Mouse (Mus musculus) lung, adult 2 months (tissue): ENCODE measurements around the gene Ugt1a9. TPM values are rescaled to one million over a fixed set of nuclear protein-coding genes. Genes with fewer than 3 reads are reported as not detected.
A peak's percentile ranks its signal among the peaks of the same experiment; 100 is the strongest.
"Not testable (repeated sequence)": the region's sequence is repeated elsewhere in the genome, so short reads cannot be mapped to it uniquely, and the experiment has no call there.

Source experiments
- DNase-seq: peaks from one replicate; pipeline ENCODE4 v3.0.0; 2022
- H3K4me1 ChIP-seq: fragments of 200-500 bp; 2 replicates; pipeline ENCODE4 v1.6.1; 2011; ENCODE audit warnings: low read length; ENCODE audit not compliant: control insufficient read depth, insufficient read depth
- H3K4me3 ChIP-seq: fragments of 200-500 bp; replicated peaks from 2 replicates; pipeline ENCODE3; 2011; ENCODE audit warnings: low read depth, mild to moderate bottlenecking, control low read depth, low read length; ENCODE audit errors: extremely low read depth
- CTCF ChIP-seq: fragments of 200-500 bp; IDR thresholded peaks from 2 replicates; pipeline ENCODE4 v1.5.1; 2011; ENCODE audit warnings: mild to moderate bottlenecking, low read length, control low read depth; ENCODE audit not compliant: insufficient read depth
- POLR2A ChIP-seq: fragments of 200-500 bp; IDR thresholded peaks from 2 replicates; pipeline ENCODE4 v1.6.1; 2011; ENCODE audit warnings: low read depth, mild to moderate bottlenecking, control low read depth, low read length, borderline replicate concordance; ENCODE audit errors: extremely low read depth
- WGBS: fragments of 180-500 bp; shearing (Covaris S2); methylation state at CpG from one replicate; pipeline ENCODE4 v1.1.7; 2018; 5-methylcytosine and 5-hydroxymethylcytosine counted together
- polyA plus RNA-seq: library from polyadenylated mRNA; depleted of rRNA; stranded (reverse); fragments of >200 nt; gene quantifications from 2 replicates; pipeline ENCODE4 v1.2.3, GENCODE M21; 2012

The Ugt1a9 gene
- polyA plus RNA-seq, 1 experiment, result 0.09 TPM

DNA sequence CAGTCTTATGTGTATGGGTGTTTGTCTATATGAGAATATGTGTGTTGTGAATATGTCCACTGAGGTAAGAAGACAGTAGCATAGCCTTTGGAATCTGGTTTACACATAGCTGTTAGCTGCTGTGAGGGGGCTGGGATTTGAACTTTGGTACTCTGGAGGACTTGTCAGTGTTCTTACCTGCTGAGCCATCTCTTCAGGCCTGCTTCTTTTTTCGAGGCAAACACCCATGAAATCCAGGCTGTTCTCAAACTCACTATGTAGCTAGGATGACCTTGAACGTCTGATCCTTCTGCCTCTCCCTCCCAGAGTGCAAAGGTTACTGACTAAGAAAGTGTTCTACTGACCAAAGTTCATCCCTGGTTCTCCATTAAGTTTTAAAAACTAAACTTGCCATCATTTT is 35.1 kb downstream of the Ugt1a9 start:
- H3K4me1 ChIP-seq, result no peaks in the 10 kb centered on the region; the same call in 1 of the 2 replicates
- WGBS, result 51% methylated on average over 2 of the region's 2 CpGs
- TF ChIP-seq POLR2A, result no peak
- no peak for TF ChIP-seq CTCF
- no peak overlapping the region for H3K4me3 ChIP-seq
- DNase-seq, result no peak

- 73% methylated on average over 2 of the region's 2 CpGs for WGBS
- not testable (repeated sequence) for H3K4me1 ChIP-seq, H3K4me3 ChIP-seq, DNase-seq
These were observed 38.5 kb downstream of the Ugt1a9 start for GRCm38 (mm10) chr1:88109027-88109557.

GRCm38 (mm10) chr1:88109604-88110003 is 39.0 kb downstream of the Ugt1a9 start:
- not testable (repeated sequence) for H3K4me1 ChIP-seq, H3K4me3 ChIP-seq, DNase-seq
- WGBS, result 51% methylated on average over 2 of the region's 2 CpGs

DNA sequence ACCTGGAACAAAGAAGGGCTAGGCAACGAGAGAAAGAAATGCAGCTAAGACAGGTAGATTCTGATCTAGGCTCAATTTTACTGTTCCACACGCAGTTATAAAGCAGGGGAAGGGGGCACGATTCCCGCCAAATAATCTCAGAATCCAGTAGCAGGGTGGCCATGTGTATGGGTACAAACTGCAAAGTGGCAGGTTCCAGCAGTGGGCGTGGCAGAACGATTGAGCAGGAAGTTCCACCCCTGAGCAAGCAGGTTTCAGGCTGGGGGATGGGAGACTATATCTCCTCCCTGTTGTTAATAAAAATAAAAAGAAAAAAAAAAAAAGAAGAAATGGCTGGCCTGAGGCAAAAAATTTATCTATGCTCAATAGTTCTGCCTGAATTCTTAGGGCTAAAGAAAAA is 42.2 kb downstream of the Ugt1a9 start:
- WGBS, result 91% methylated on average over 6 of the region's 6 CpGs
- not testable (repeated sequence) for H3K4me1 ChIP-seq, DNase-seq, H3K4me3 ChIP-seq

- H3K4me3 ChIP-seq, result not testable (repeated sequence)
- WGBS, result 27% methylated on average over 4 of the region's 4 CpGs
These were observed 50.0 kb downstream of the Ugt1a9 start for GRCm38 (mm10) chr1:88120550-88120949.

GRCm38 (mm10) chr1:88121521-88121920 is 50.9 kb downstream of the Ugt1a9 start:
- not testable (repeated sequence) for DNase-seq, H3K4me3 ChIP-seq, H3K4me1 ChIP-seq
- no CpG with 5 or more reads among the region's 1 CpGs for WGBS
- peak; percentile 29; the same call in 1 of the 2 replicates for TF ChIP-seq CTCF

More at GRCm38 (mm10) chr1:88120550-88120949, 50.0 kb downstream of the Ugt1a9 start:
- H3K4me1 ChIP-seq, DNase-seq: not testable (repeated sequence)

GRCm38 (mm10) chr1:88125827-88126360 is 55.3 kb downstream of the Ugt1a9 start:
- not testable (repeated sequence) for DNase-seq, H3K4me3 ChIP-seq, H3K4me1 ChIP-seq
- WGBS, result 72% methylated on average over 4 of the region's 4 CpGs
- peak; percentile 16; the same call in 1 of the 2 replicates for TF ChIP-seq CTCF

DNA sequence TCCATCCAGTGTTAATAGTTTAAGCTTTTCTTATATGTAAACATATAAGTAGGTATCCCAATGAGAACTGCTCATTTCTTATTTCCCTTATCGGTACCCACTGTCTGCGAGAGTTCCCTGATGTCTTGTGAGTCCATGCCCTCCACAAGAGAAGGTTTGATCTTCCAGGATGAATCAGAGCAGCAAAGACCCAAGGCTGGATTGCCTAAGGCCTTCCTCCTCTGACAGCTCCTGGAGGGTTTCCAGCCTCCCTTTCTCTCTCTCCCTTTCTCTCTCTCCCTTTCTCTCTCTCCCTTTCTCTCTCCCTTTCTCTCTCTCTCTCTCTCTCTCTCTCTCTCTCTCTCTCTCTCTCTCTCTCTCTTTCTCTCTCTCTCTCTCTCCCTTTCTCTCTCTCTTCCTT is 58.5 kb downstream of the Ugt1a9 start:
- not testable (repeated sequence) for H3K4me1 ChIP-seq, DNase-seq, H3K4me3 ChIP-seq
- WGBS, result 80% methylated on average over 2 of the region's 2 CpGs

DNA sequence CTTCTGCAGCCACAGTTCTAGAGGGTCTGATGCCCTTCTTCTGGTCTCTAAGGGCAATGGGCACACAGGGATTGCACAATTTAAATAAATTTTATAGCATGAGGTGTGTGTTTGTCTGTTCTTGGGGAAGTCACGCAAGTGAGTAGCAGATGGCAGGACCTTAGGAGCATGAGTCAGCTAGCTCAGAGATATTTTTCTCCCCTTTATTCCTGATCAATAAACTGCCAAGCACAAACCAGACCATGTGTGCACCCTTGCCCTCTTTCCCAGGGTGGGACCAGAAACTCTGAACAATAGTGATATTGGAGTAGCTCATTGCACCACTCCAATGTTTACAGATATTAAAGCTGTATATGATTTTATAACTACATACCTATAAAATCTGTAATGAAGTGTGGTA is 59.6 kb downstream of the Ugt1a9 start:
- not testable (repeated sequence) for H3K4me1 ChIP-seq, H3K4me3 ChIP-seq, DNase-seq
- WGBS, result 70% methylated on average over 1 of the region's 1 CpGs

GRCm38 (mm10) chr1:88133908-88134456 is 63.4 kb downstream of the Ugt1a9 start:
- no peak for DNase-seq
- H3K4me3 ChIP-seq, result no peak overlapping the region
- TF ChIP-seq POLR2A, result no peak
- TF ChIP-seq CTCF, result no peak
- peaks cover 12% of the 10 kb centered on the region for H3K4me1 ChIP-seq
- WGBS, result 34% methylated on average over 3 of the region's 3 CpGs

DNA sequence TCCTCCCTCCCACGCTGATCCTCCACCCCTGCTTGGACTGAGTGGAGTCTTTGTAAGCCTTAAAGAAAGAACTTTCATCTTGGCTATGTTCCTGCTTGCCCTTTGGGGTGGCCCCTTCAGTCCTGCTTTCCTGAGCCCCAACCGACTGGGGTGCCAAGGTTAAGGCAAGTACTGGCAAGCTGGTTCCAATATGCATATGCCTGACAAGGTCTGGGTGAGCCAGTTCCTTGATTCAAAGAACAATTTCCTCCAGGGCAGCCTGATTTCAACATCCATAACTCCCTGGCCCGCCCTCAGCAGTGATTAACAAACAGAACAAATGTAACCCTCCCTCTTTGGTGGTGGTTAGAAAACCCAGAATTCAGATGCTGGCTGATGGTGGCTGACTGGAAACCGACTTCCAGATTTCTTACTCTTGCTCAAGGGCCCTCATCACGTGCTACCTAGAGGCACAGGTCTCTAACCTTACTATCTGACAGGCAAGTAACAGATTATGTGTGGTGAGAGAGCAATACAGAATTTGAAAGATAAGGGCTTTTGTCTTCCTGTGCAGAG is 63.9 kb downstream of the Ugt1a9 start, which contains the start of gene Ugt1a6a:
Ugt1a6a (plus strand) TSS at position 353 of the 555 bp plus-strand sequence.
- DNase-seq, result peak; percentile 38
- H3K4me3 ChIP-seq, result not testable (repeated sequence)
- peaks cover 12% of the 10 kb centered on the region for H3K4me1 ChIP-seq
- 19% methylated on average over 5 of the region's 5 CpGs for WGBS

DNA sequence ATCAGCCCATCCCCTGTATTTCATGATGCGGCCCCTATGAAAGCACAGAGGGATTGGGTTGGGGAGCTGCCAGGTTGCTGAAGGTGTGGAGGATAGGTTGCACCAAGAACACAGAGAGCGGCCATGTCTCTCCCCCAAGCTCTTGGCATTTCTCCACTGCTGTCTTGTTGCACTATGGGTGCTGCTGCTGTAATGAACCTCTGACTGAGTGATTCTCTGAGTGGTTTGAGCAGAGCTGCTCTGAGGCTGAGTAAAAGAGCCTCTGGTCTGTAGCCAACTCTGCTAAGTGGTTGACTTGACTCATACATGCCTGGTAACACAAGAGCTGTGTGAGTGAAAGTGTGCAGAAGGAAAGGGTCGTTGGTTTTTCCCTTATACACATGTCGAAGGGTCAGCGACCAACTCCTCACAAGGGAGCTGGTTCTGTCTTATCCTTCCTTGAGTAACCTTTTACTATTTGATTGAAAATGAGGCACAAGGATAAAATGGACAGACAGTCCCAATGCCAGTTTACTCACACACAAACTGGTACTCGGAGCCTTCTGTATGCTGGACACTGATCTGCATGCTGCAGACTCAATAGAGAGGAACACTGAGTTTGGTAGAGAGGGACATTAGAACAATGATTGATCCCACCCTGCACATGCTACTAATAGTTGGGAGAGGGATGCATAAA is 64.8 kb downstream of the Ugt1a9 start:
- DNase-seq, H3K4me3 ChIP-seq: not testable (repeated sequence)
- 58% methylated on average over 6 of the region's 6 CpGs for WGBS
- H3K4me1 ChIP-seq, result peaks cover 12% of the 10 kb centered on the region
